Mouse (Mus musculus): ENCODE results near the gene Grn.

The Grn gene

DNA sequence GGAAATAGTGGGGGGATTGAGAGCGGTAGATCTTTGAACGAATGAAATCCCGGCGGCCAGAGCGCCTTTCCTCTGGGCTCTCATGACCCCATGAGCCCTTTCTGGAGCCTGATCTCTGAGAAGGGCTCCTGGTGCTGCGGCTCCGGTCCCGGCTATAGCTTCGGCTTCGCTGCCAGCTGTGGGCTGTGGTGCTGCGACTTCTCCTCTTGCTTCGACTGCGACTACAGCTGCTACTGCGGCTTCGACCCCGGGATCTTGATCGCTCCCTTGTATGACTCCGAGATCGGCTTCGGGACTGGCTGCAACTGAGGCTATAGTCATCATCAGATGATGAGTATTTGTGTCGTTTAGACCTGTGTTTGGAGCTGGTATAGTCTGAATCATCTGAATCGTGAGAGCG is 49.5 kb downstream of the Grn start:
- DNase-seq (ENCODE audit: low spot score in 2 of 2): no peak

DNA sequence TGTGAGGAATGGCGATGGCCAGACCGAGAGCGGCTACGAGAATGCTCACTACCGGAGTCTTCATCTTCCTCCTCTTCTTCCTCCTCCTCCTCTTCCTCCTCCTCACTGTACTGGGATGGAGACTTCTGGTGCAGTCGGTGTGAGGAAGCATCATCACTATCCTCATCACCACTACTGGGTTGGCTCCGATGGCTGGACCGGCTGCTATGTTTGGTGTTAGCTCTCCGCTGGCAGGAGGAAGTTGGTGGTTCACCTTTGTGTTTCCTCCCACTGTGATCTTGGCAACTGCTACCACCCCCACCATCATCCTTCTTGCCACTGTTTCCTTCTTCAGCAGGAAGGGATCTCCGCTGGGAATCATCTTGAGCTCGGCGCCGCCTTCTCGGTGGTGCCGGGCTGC is 50.0 kb downstream of the Grn start:
- no peak for DNase-seq (ENCODE audit: low spot score in 2 of 2)

DNA sequence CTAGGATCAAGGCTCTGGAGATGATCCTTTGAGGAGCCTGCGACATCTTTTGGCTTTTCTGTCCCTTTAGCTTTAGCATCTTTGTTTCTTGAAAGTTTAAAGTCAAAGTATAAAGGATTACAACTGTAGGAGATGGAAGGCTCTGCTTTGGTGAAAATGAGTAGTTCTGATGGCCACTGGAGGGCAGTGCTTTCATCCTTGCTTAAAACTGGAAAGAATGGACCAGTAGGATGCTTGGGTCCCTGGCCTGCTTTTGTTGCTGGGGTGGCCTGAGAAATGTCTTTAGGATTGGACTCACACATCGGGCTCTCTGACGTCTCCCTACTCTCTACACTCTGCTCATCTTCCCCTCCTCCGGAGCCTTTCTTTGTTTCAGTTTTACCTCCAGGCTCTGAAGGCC is 50.8 kb downstream of the Grn start:
- DNase-seq (ENCODE audit: low spot score in 2 of 2): no peak

DNA sequence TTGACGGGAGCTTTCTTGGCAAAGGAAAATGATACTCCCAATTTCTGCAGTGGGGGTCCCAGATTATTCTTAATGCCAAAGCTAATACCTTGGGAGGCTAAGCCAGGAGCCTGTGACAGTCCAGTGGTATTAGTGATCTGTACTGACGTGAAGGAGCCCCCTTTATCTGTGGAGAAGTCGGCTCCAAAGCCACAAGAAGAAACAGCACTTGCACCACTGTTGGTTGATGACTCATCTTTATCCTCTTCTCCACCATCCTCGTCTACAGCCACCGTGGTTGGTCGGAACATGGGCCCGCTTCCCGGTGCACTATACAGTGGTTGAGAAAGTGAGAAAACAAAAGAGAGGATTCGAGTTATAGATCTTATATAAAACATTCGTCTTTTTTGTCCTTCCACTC is 51.7 kb downstream of the Grn start:
- no peak for DNase-seq (ENCODE audit: low spot score in 2 of 2)

All from spleen, postnatal 36 days (tissue).